Mouse (Mus musculus): Measurements from ENCODE around the gene Qrfpr.
A peak's percentile ranks its signal among the peaks of the same experiment; 100 is the strongest.

The Qrfpr gene

GRCm38 (mm10) chr3:36221743-36222682 is at the start of gene Qrfpr:
Gene Qrfpr (minus strand): TSS chr3:36222313.
- DNase-seq: no peak

- DNase-seq: no peak
Observed at GRCm38 (mm10) chr3:36263873-36264272, 41.8 kb upstream of the Qrfpr start.

- no peak for DNase-seq
Observed at GRCm38 (mm10) chr3:36263265-36263664, 41.2 kb upstream of the Qrfpr start.

GRCm38 (mm10) chr3:36250585-36250984 is 28.5 kb upstream of the Qrfpr start:
- no peak for DNase-seq

- no peak for DNase-seq
Observed at GRCm38 (mm10) chr3:36248446-36248845, 26.3 kb upstream of the Qrfpr start.

GRCm38 (mm10) chr3:36229941-36230340 is 7.8 kb upstream of the Qrfpr start:
- DNase-seq: no peak

GRCm38 (mm10) chr3:36227246-36227645 is 5.1 kb upstream of the Qrfpr start:
- DNase-seq: no peak

- DNase-seq: no peak
Observed at GRCm38 (mm10) chr3:36223361-36223760, 1.2 kb upstream of the Qrfpr start.

GRCm38 (mm10) chr3:36212758-36213157 is 9.4 kb downstream of the Qrfpr start:
- no peak for DNase-seq

GRCm38 (mm10) chr3:36210939-36211338 is 11.2 kb downstream of the Qrfpr start:
- DNase-seq: no peak

- peak; percentile 54 for DNase-seq
Observed at GRCm38 (mm10) chr3:36209776-36210555, 12.1 kb downstream of the Qrfpr start.

- DNase-seq: peak; percentile 40
Observed at GRCm38 (mm10) chr3:36207520-36208264, 14.4 kb downstream of the Qrfpr start.

- no peak for DNase-seq
Observed at GRCm38 (mm10) chr3:36202932-36203331, 19.2 kb downstream of the Qrfpr start.

- DNase-seq: no peak
Observed at GRCm38 (mm10) chr3:36201098-36201497, 21.0 kb downstream of the Qrfpr start.

GRCm38 (mm10) chr3:36189243-36189642 is 32.9 kb downstream of the Qrfpr start:
- no peak for DNase-seq

GRCm38 (mm10) chr3:36186510-36186909 is 35.6 kb downstream of the Qrfpr start:
- DNase-seq: no peak

- DNase-seq: peak; percentile 47
Observed at GRCm38 (mm10) chr3:36181519-36181918, 40.6 kb downstream of the Qrfpr start.

GRCm38 (mm10) chr3:36173761-36174160 is 48.4 kb downstream of the Qrfpr start:
- DNase-seq: no peak

- DNase-seq: no peak
Observed at GRCm38 (mm10) chr3:36171348-36171747, 50.8 kb downstream of the Qrfpr start.

- DNase-seq: no peak
Observed at GRCm38 (mm10) chr3:36170670-36171210, 51.4 kb downstream of the Qrfpr start.

GRCm38 (mm10) chr3:36155268-36155667 is 66.8 kb downstream of the Qrfpr start:
- DNase-seq: no peak

- DNase-seq: peak; percentile 94
Observed at GRCm38 (mm10) chr3:36150934-36151686, 71.0 kb downstream of the Qrfpr start, which contains the start of gene D3Ertd254e. Gene D3Ertd254e (plus strand): TSS chr3:36151017.
